Mouse (Mus musculus) kidney, postnatal 4 days (tissue): ENCODE measurements at regions not wholly inside any gene's neighbourhood (a gene's known extent, or its start where the extent isn't known, plus 50 kb on each side); places are given as distances from the start of the nearest gene placed in this dataset.

Experiments
- DNase-seq, 2 experiments: peaks; one replicate each; pipeline ENCODE4 v3.0.0; 2021; ENCODE audit warnings: mixed read lengths in 2 of 2

GRCm38 (mm10) chr13:69439486-69439885 is 94.1 kb upstream of the Nsun2 start:
- no peak for DNase-seq

GRCm38 (mm10) chr13:69441798-69442197 is 91.7 kb upstream of the Nsun2 start:
- DNase-seq, result no peak

GRCm38 (mm10) chr13:69445611-69446010 is 87.9 kb upstream of the Nsun2 start:
- DNase-seq, result no peak
